Mouse (Mus musculus) kidney, adult 2 months (tissue): ENCODE measurements at regions not wholly inside any gene's neighbourhood (a gene's known extent, or its start where the extent isn't known, plus 50 kb on each side); places are given as distances from the start of the nearest gene placed in this dataset.

Source experiments
- DNase-seq: peaks from one replicate; pipeline ENCODE4 v3.0.0; 2021
- H3K27ac ChIP-seq: fragments of 200-500 bp; 2 replicates; pipeline ENCODE4 v1.5.1; 2012; ENCODE audit warnings: low read depth, low read length, control low read depth, inconsistent platforms; ENCODE audit not compliant: insufficient read depth
- H3K27me3 ChIP-seq: fragments of 200-500 bp; replicated peaks from 2 replicates; pipeline ENCODE4 v1.6.1; 2012; ENCODE audit warnings: mild to moderate bottlenecking, moderate library complexity, low read length, inconsistent platforms; ENCODE audit not compliant: control insufficient read depth, insufficient read depth
- H3K36me3 ChIP-seq: fragments of 200-500 bp; 2 replicates; pipeline ENCODE4 v1.6.1; 2012; ENCODE audit warnings: mild to moderate bottlenecking, moderate library complexity, low read length, inconsistent platforms; ENCODE audit not compliant: control insufficient read depth, insufficient read depth
- H3K4me1 ChIP-seq: fragments of 200-500 bp; 2 replicates; pipeline ENCODE4 v1.6.1; 2011; ENCODE audit warnings: low read length; ENCODE audit not compliant: control insufficient read depth, insufficient read depth
- H3K4me3 ChIP-seq: fragments of 200-500 bp; 2 replicates; pipeline ENCODE4 v1.5.1; 2011; ENCODE audit warnings: mild to moderate bottlenecking, low read depth, low read length, control low read depth; ENCODE audit not compliant: insufficient read depth
- CTCF ChIP-seq: fragments of 200-500 bp; conservative IDR thresholded peaks from 2 replicates; pipeline ENCODE4 v1.5.1; 2011; ENCODE audit warnings: low read depth, mild to moderate bottlenecking, control low read depth, low read length, moderate library complexity, mixed read lengths; ENCODE audit not compliant: insufficient read depth, insufficient read length
- POLR2A ChIP-seq: fragments of 200-500 bp; IDR thresholded peaks from one replicate; pipeline ENCODE4 v1.6.1; 2011; ENCODE audit warnings: low read depth, low read length, control low read depth
- WGBS: fragments of 180-500 bp; shearing (Covaris S2); methylation state at CpG from one replicate; pipeline ENCODE4 v1.1.7; 2018; 5-methylcytosine and 5-hydroxymethylcytosine counted together

DNA sequence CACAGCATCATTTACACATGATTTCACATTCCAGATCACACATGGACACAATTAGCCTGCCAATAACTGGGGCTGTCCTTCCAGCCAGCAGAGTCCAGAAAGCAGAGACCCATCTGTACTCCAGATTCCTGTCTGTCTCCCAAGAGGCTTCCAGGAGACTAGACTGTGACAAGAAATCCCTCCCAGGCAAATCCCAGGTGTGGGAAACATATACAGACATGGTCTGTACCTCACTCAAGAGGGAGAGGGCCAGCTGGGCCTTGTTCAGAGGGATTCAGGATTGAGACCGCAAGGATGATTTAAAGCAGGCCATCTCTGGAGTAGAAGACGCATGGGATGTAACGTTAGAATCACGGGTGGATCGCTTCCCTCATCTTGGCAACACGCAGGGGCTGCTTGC is 182.7 kb upstream of the Prr30 start:
- DNase-seq: no peak
- Histone ChIP-seq H3K36me3 (no peaks in the 10 kb centered on the region), H3K27ac (no peak overlapping the region), H3K4me1 (no peaks in the 10 kb centered on the region), H3K4me3 (no peak overlapping the region), H3K27me3 (no peaks in the 10 kb centered on the region)
- TF ChIP-seq CTCF (no peak), POLR2A (no peak)
- 52% methylated on average over 6 of the region's 6 CpGs for WGBS

DNA sequence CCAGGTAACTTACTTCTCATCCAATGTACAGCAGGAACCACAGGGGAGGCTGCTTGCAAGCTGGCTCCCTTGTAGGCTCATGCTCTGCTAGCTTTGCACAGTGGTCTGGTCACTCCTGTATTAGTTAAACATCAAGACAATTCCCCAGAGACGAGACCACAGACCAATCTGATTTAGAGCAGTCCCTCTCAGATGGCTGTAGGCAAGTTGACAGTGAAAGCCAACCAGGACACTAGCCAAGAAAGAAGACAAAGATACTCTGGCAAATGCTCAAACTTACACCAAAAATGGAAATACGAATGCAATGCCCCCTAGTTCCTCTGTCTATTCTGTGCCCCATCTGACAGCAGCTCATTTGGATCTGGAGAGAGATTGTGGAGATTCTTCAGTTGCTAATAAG is 181.8 kb upstream of the Prr30 start:
- WGBS: 66% methylated on average over 2 of the region's 2 CpGs
- Histone ChIP-seq H3K4me3 (no peak overlapping the region), H3K36me3 (no peaks in the 10 kb centered on the region), H3K27me3 (no peaks in the 10 kb centered on the region), H3K4me1 (no peaks in the 10 kb centered on the region), H3K27ac (no peak overlapping the region)
- no peak for DNase-seq
- TF ChIP-seq CTCF (no peak), POLR2A (no peak)

DNA sequence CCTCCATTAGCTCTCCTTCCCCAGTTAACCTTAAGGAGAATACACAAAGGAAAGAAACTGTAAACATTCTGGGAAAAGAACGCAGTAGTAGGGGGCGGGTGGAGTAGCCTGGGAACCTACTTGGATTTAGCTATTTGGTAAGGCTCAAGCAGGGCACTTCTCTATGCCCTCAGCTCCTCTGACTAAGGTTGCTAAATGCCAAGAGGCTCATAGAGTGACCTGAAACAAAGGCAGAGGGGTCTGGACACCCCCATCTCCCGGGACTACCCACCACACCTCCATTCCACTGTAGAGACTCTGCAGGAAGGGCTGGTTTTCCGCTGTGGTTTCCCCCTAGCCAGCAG is 179.5 kb upstream of the Prr30 start:
- no peak for DNase-seq

DNA sequence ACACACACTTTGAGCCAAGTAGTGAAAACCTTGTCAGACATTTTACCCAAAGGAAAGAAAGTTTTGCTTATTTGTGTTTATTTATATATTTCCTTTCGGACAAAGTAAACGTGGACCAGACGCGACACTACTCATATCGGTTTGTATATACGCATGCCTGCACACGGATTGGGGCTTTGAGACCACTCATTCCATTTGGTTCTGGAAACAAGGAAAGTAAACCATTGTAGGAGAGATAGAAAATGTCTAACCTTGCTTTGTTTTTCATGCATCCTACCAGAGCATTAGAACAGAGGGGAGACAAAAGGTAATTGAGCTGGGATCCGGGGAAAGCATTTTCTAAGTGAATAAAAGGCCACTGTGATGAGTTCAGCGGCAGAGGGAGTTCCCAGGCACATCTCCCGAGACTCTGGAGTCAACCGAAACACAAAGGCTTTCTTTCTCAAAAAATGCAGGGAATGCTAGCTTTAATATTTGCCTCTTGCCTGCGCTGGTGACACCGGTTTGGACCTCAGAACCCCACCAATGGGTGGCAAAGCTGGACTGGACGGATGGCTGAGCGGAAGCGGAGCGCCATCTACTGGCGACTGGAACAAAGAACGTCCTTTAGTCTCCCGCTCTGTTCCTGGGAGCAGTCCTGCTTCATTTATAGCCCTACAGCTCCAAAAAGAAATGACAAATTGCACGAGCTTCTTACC is 179.0 kb upstream of the Prr30 start:
- TF ChIP-seq POLR2A (no peak), CTCF (peak; percentile 89)
- H3K27ac ChIP-seq: no peak overlapping the region
- no peaks in the 10 kb centered on the region for H3K36me3 ChIP-seq
- H3K27me3 ChIP-seq: no peaks in the 10 kb centered on the region
- peak; percentile 54 for DNase-seq
- H3K4me3 ChIP-seq: no peak overlapping the region
- no peaks in the 10 kb centered on the region for H3K4me1 ChIP-seq
- 25% methylated on average over 21 of the region's 21 CpGs for WGBS

More for the DNA sequence above, 179.5 kb upstream of the Prr30 start:
- Histone ChIP-seq H3K27ac (no peak overlapping the region), H3K27me3 (no peaks in the 10 kb centered on the region), H3K4me3 (no peak overlapping the region), H3K4me1 (no peaks in the 10 kb centered on the region), H3K36me3 (no peaks in the 10 kb centered on the region)
- 54% methylated on average over 4 of the region's 4 CpGs for WGBS
- TF ChIP-seq CTCF (no peak), POLR2A (no peak)

DNA sequence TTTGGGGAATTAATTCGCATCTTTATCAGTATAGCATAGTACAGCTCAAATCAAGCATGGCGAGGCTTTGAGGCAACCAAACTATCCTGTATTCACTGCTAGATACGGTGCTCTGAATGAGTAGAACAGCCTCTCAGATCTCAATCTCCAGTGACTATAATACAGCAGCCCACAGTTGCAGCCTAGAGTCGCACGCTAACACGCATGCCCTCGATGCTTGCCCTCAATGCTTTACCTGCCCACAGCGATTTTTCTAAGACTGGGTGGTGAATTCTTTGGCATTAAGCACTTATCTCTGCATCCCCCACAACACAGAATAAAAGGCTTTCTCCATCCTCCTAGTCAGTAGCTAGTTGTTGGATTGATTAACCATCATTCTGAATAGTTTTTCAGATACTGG is 178.4 kb upstream of the Prr30 start:
- H3K36me3 ChIP-seq: no peaks in the 10 kb centered on the region
- TF ChIP-seq CTCF (no peak), POLR2A (no peak)
- no peaks in the 10 kb centered on the region for H3K27me3 ChIP-seq
- no peak for DNase-seq
- WGBS: 87% methylated on average over 8 of the region's 8 CpGs
- no peaks in the 10 kb centered on the region for H3K4me1 ChIP-seq
- H3K4me3 ChIP-seq: no peak overlapping the region
- no peak overlapping the region for H3K27ac ChIP-seq

DNA sequence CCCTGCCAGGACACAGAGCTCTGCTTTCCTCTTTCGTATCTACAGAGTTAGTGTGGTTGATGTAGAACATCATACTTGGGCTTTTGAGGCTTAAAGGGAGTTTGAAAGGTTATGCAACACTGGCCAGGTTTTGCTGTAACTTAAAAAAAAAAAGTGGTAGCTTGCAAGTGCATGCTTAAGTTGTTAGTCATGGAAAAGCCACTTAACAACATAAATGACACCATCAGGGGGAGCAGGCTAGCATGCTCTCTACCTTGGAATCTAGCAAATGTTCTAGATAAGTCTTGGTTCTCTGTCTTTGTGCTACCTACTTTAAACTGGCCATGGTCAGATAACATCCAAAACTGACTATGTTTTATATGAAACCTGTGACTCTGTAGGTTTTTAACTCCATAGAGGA is 176.6 kb upstream of the Prr30 start:
- TF ChIP-seq POLR2A (no peak), CTCF (no peak)
- H3K27me3 ChIP-seq: no peaks in the 10 kb centered on the region
- no peak for DNase-seq
- no peaks in the 10 kb centered on the region for H3K36me3 ChIP-seq
- no peaks in the 10 kb centered on the region for H3K4me1 ChIP-seq
- WGBS: 66% methylated on average over 1 of the region's 1 CpGs
- no peak overlapping the region for H3K27ac ChIP-seq
- no peak overlapping the region for H3K4me3 ChIP-seq

DNA sequence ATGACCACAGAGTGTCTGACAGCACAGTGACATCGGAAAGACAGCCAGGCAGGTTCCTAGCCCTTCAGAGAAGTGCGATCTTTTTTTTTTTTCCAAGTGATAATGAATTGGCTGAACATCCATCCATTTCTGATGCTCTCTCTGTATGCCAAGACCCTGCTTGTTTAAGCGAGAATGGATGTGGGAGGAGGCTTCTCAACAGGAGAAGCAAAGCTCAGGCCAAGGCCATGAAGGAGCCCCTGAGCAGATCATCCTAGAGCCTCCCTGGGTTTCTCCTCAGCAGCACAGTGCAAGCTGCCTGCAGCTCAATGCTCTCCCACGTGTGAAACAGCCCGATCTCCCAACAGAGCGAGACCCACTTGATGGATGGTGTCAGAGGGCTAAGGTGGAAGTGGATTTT is 175.7 kb upstream of the Prr30 start:
- WGBS: 51% methylated on average over 6 of the region's 6 CpGs
- no peaks in the 10 kb centered on the region for H3K4me1 ChIP-seq

More for the DNA sequence above, 175.7 kb upstream of the Prr30 start:
- TF ChIP-seq POLR2A (no peak), CTCF (no peak)
- Histone ChIP-seq H3K27ac (no peak overlapping the region), H3K27me3 (no peaks in the 10 kb centered on the region), H3K4me3 (no peak overlapping the region), H3K36me3 (no peaks in the 10 kb centered on the region)
- no peak for DNase-seq
